Mouse (Mus musculus) brain, embryonic 14.5 days (tissue): ENCODE results near the gene Hoxb1.

Experiments used
- CTCF ChIP-seq: fragments of 200-500 bp; IDR thresholded peaks from 2 replicates; pipeline ENCODE4 v1.5.1; 2012; ENCODE audit warnings: inconsistent platforms, mild to moderate bottlenecking, moderate library complexity, borderline replicate concordance; ENCODE audit not compliant: insufficient read depth, insufficient read length; ENCODE audit errors: extremely low read depth
- POLR2A ChIP-seq: fragments of 200-500 bp; IDR thresholded peaks from 2 replicates; pipeline ENCODE4 v1.6.1; 2012; ENCODE audit warnings: mild to moderate bottlenecking, inconsistent platforms, borderline replicate concordance; ENCODE audit not compliant: poor library complexity, insufficient read depth, insufficient read length, severe bottlenecking; ENCODE audit errors: extremely low read depth

- TF ChIP-seq CTCF (no peak), POLR2A (no peak)
These were observed 36.9 kb upstream of the Hoxb1 start for GRCm38 (mm10) chr11:96328605-96329004.
